Mouse (Mus musculus) cortical plate, adult 2 months (tissue): Measurements from ENCODE around the gene Plekhg1. TPM values are rescaled to one million over a fixed set of nuclear protein-coding genes. Genes with fewer than 3 reads are reported as not detected.

Experiments used
- H3K27ac ChIP-seq: fragments of 200-500 bp; 2 replicates; pipeline ENCODE4 v1.5.1; 2012; ENCODE audit warnings: low read length, control low read depth, inconsistent platforms; ENCODE audit not compliant: insufficient read depth
- H3K4me1 ChIP-seq: fragments of 200-500 bp; 2 replicates; pipeline ENCODE4 v1.6.1; 2011; ENCODE audit warnings: low read length; ENCODE audit not compliant: control insufficient read depth, insufficient read depth
- H3K4me3 ChIP-seq: fragments of 200-500 bp; 2 replicates; pipeline ENCODE4 v1.5.1; 2011; ENCODE audit warnings: mild to moderate bottlenecking, low read length, control low read depth; ENCODE audit not compliant: insufficient read depth
- CTCF ChIP-seq: fragments of 200-500 bp; IDR thresholded peaks from 2 replicates; pipeline ENCODE4 v1.5.1; 2011; ENCODE audit warnings: mild to moderate bottlenecking, control low read depth, low read length; ENCODE audit not compliant: insufficient read depth; ENCODE audit errors: extremely low read depth
- POLR2A ChIP-seq: fragments of 200-500 bp; IDR thresholded peaks from 2 replicates; pipeline ENCODE4 v1.6.1; 2011; ENCODE audit warnings: mild to moderate bottlenecking, low read length, control low read depth; ENCODE audit not compliant: insufficient read depth; ENCODE audit errors: extremely low read depth
- polyA plus RNA-seq: library from polyadenylated mRNA; depleted of rRNA; stranded (reverse); fragments of >200 nt; gene quantifications from 2 replicates; pipeline ENCODE4 v1.2.3, GENCODE M21; 2012

Gene Plekhg1
- polyA plus RNA-seq, 1 experiment, result 7.1 TPM

DNA sequence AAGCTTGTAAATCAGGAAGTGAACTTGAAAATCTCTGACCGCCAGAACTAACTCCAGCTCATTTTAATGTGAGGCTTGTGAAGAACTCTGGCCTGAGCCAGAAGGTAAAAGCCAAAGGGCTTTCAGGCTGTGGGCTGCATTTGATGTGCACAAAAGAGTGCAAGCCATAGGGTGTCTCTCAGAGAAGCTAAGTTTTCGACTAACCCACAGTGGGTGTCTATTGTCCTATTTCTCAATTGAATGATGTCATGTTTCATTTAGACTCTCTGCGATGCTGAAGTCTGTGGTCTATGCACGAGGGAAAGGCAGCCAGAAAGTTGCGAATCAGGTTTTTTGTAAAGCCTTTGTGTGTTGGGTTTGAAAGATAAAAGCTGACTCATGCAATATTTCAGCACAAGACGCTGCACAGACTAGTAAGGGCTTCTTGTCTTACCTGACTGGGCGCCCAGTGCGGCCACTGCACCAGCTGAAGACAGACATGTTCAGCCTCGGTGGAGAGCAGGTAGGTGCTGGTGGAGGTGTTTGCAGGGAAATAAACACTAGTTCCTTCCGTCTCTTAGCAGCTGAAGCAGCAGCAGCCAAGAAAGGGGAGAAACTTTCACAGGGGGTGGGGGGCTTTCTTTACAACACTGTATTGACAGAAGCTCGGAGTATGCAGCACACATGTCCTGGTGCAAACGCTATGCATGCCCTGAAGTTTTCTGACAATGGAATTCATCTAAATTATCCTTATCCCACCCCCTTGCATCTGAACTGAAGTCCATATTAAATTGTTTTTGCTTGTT lies 123.4 kb downstream of the Plekhg1 start:
- peak overlapping the region; percentile 52; the same call in 1 of the 2 replicates for H3K27ac ChIP-seq
- no peak for TF ChIP-seq CTCF
- TF ChIP-seq POLR2A, result no peak
- H3K4me1 ChIP-seq, result no peaks in the 10 kb centered on the region
- no peak overlapping the region for H3K4me3 ChIP-seq

DNA sequence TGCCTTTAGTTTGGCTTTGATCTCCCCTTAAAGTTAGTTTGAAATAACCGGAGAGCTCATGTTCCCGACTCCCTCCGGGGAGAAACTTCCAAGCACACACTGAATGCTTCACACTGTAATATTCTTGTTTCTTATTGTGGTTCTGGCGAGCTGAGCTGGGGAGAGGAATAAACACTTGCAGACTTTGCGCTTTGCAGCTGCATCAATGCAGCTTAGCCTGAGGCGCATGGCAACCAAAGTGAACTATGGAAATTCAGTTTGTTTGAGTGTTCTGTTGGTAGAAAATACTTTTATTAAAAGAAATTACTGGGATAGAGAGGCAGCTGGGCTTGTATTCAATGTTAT lies 124.0 kb downstream of the Plekhg1 start:
- Histone ChIP-seq H3K27ac (no peak overlapping the region), H3K4me3 (no peak overlapping the region), H3K4me1 (no peaks in the 10 kb centered on the region)
- TF ChIP-seq POLR2A, result no peak
- TF ChIP-seq CTCF, result no peak

DNA sequence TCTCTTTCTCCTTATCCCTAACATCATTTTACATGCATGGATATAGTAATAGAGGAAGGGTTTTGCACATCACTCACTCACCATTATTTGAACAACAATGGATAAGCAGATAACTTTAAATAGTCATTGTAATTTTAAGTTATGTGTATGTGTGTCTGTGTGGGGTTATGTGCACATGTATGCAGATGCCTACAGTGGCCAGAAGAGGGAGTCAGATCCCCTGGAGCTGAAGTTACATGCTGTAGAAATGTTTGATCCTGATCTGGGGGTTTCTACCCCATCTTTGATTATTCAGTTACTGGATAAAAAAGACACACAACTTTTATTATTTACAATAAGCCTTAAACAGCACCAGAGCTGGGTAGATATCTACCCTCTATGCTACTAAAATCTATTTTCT lies 127.1 kb downstream of the Plekhg1 start:
- TF ChIP-seq CTCF, result no peak
- TF ChIP-seq POLR2A, result no peak
- no peaks in the 10 kb centered on the region for H3K4me1 ChIP-seq
- no peak overlapping the region for H3K4me3 ChIP-seq
- no peak overlapping the region for H3K27ac ChIP-seq

DNA sequence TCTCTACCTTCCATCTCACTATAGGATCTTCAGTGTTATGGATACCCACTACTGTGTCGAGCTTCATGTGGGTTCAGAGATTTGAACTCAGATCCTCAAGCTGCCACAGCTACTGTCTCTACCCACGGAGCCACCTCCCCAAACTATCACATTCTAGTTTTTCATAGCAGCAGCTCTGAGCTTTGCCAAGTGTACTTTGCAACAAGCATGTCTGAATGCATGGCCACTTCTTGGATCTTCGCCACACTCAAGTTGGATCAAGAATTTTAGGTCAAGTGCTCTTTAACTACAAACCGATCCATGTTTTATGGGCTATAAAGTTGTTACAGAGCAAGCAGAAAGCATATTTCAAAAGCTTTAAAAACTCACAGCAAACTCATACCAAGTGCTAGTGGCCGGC lies 130.7 kb downstream of the Plekhg1 start:
- Histone ChIP-seq H3K27ac (no peak overlapping the region), H3K4me3 (no peak overlapping the region)
- TF ChIP-seq CTCF (no peak), POLR2A (no peak)

DNA sequence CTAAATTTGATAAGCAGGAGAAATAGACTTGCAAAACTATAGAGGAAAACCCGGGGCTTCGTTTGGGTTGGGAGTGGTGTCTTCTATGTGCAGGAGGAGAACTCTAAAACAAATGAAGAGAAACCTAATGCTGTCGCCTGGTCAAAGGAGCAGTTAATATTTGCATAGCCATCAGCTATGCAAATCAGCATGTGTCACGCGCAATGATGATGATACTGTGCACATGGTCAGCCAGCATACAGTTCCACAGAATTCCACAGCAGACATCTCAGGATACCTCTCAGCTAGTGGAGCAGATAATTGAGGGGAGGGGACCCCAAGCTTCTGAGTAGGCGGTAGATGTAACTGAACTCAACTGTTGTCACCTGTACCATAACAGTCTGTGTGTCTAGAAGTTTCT lies 133.3 kb downstream of the Plekhg1 start:
- Histone ChIP-seq H3K4me3 (no peak overlapping the region), H3K4me1 (no peaks in the 10 kb centered on the region), H3K27ac (no peak overlapping the region)
- no peak for TF ChIP-seq POLR2A
- no peak for TF ChIP-seq CTCF

More for the DNA sequence above, 130.7 kb downstream of the Plekhg1 start:
- no peaks in the 10 kb centered on the region for H3K4me1 ChIP-seq

DNA sequence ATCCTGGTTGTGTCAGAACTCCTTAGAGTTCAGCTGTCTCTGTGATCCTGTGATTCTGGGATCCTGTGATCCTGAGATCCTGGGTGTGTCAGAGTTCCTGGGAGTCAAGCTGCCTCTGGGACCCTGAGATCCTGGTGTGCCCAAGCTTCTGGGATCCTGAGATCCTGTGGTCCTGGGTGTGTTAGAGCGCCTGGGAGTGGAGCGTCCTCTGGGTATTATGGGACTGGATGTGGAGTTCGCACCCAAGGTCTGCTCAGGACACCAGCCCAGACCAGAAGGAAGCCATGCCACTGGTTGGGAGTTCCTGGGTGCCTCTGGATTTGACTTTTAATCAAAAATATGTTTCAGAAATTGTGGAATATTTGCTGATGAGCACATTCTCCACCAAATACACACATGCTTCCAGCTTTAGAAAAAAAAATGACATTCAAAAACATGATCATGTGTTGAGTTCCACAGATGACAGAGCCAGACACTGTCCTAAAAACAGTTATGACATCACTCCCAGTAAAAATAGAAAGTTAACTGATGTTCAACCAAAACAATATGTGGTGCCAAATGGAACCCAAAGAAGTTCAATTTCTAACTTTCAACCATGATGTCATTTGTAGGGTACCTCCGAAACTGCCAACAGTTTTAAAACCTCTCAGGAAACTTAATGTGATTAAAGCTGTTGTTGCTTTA lies 137.8 kb downstream of the Plekhg1 start:
- H3K4me1 ChIP-seq, result no peaks in the 10 kb centered on the region
- no peak for TF ChIP-seq CTCF
- TF ChIP-seq POLR2A, result no peak

DNA sequence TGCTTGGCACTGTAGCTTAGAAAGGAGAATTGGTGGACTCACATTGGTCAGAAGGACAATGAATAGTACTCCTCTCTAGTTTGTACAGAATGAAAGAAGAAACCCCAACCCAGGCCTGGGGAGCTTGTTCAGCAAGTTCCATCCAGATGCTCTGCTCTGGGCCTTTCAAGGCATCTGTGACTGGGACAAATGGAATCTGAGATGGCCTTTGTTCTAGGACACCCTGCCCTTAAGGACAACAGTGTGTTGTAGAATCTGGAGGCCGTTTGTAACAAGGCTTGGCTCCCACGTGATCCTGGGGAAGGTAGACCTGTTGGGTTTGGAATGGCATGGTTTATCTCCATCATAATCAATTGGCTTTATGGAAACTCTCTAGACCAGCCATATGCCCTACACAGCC lies 141.0 kb downstream of the Plekhg1 start:
- H3K27ac ChIP-seq, result no peak overlapping the region
- no peak overlapping the region for H3K4me3 ChIP-seq
- no peaks in the 10 kb centered on the region for H3K4me1 ChIP-seq
- TF ChIP-seq CTCF (no peak), POLR2A (no peak)

More for the DNA sequence above, 137.8 kb downstream of the Plekhg1 start:
- H3K27ac ChIP-seq, result no peak overlapping the region
- H3K4me3 ChIP-seq, result no peak overlapping the region

DNA sequence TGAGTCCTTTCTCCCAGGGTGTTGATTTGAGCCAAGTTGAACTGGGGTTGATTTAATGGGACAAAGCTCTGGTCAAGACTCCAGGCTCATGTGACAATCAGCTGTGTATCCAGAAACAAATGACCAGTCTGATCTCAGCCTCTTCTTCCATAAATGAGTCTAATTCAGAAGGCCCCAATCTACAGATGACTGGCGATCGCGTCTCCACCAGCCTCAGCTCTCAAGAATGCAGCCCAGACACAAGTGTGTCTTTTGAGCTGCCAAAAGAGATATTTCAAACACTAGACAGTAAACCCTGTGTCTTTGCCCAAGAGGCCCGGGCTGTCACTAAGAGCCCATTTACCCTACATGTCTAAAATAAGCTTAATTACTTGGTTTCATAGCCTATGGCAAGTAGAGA lies 148.3 kb downstream of the Plekhg1 start:
- TF ChIP-seq CTCF (no peak), POLR2A (no peak)
- Histone ChIP-seq H3K4me3 (no peak overlapping the region), H3K4me1 (no peaks in the 10 kb centered on the region), H3K27ac (no peak overlapping the region)

DNA sequence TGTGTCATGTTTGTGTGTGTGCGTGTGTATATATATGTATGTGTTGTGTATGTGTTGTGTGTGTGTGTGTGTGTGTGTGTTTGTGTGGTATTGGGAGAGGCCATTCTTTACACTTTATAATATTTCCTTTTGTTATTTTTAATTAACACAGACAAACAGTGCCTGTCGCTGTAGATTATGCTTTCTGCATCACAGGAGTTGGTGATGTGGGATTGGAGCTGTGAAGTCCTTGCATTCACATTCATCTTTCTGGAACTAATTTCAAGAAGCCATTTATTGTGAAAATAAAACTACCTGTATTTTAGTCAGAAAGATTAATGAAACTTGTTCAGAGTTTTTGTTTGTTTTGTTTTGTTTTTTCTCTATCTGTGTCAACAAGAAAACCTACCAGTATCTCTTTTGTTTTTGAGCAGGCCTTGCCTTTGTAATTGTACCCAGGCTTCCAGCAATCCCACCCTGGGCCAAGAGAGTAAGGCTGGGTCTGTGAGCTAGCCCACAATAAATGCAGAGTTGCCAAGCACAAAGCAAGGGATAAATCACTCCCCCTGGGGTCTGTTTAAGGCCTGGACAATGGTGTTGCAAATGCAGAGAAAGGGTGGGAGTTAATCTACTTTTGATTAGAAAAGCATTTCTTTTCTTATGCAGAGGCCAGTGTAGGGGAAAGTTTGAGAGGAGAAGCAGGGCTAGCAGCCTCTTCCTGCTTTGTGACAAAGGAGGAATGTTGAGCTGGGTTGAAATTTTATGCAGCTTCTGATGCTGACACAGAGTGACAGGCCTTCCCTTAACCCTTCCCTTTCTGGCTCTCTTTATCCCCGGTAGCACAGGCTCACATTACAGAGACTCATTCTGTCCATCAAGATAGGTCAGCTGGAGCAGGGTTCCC lies 151.5 kb downstream of the Plekhg1 start:
- Histone ChIP-seq H3K4me3 (no peak overlapping the region), H3K27ac (no peak overlapping the region), H3K4me1 (no peaks in the 10 kb centered on the region)
- TF ChIP-seq POLR2A, result no peak
